Mouse (Mus musculus) MEL (cell line): ENCODE data around the gene Cbr4. TPM values are rescaled to one million over a fixed set of nuclear protein-coding genes. Genes with fewer than 3 reads are reported as not detected.

ENCODE experiments used
- DNase-seq: peaks from one replicate; pipeline ENCODE4 v3.0.0; 2011; ENCODE audit warnings: low read depth, low spot score
- H3K27ac ChIP-seq: 2 replicates; pipeline ENCODE4 v1.5.1; 2012; ENCODE audit warnings: low read depth, mild to moderate bottlenecking, control low read depth, low read length, moderate library complexity; ENCODE audit not compliant: control insufficient read depth
- H3K27me3 ChIP-seq, 2 experiments: fragments of 150-350 bp in 1 of 2; sonication (generic) in 1 of 2; 2 replicates each; pipeline ENCODE4 v1.6.1; 2012; ENCODE audit warnings: low read length in 2 of 2, mild to moderate bottlenecking in 2 of 2, improper control_type of control experiment in 1 of 2, moderate library complexity in 1 of 2; ENCODE audit not compliant: insufficient read depth in 2 of 2, control insufficient read depth in 1 of 2
- H3K36me3 ChIP-seq, 2 experiments: 2 replicates each; pipeline ENCODE4 v1.6.1; 2012 to 2014; ENCODE audit warnings: low read length in 2 of 2, improper control_type of control experiment in 1 of 2, inconsistent platforms in 1 of 2, mild to moderate bottlenecking in 1 of 2; ENCODE audit not compliant: insufficient read depth in 2 of 2, control insufficient read depth in 1 of 2
- H3K4me1 ChIP-seq, 2 experiments: fragments of 150-350 bp in 1 of 2; sonication (generic) in 1 of 2; 2 replicates each; pipeline ENCODE4 v1.6.1; 2012; ENCODE audit warnings: low read length in 2 of 2, improper control_type of control experiment in 1 of 2, mild to moderate bottlenecking in 1 of 2; ENCODE audit not compliant: insufficient read depth in 2 of 2, control insufficient read depth in 1 of 2
- H3K4me3 ChIP-seq, 2 experiments: fragments of 150-350 bp in 1 of 2; sonication (generic) in 1 of 2; 2 replicates each; pipeline ENCODE4 v1.5.1; 2012; ENCODE audit warnings: low read depth in 2 of 2, low read length in 2 of 2, mild to moderate bottlenecking in 2 of 2, moderate library complexity in 2 of 2, control low read depth in 1 of 2, improper control_type of control experiment in 1 of 2; ENCODE audit not compliant: control insufficient read depth in 1 of 2, insufficient read depth in 1 of 2
- H3K79me2 ChIP-seq: 2 replicates; pipeline ENCODE4 v1.6.1; 2012; ENCODE audit warnings: mild to moderate bottlenecking, low read length, moderate library complexity; ENCODE audit not compliant: control insufficient read depth, poor library complexity, insufficient read depth
- H3K9ac ChIP-seq: 2 replicates; pipeline ENCODE4 v1.6.1; 2012; ENCODE audit warnings: low read depth, mild to moderate bottlenecking, control low read depth, low read length, moderate library complexity; ENCODE audit not compliant: control insufficient read depth, poor library complexity, severe bottlenecking
- H3K9me3 ChIP-seq: fragments of 150-350 bp; sonication (generic); replicated peaks from 2 replicates; pipeline ENCODE4 v1.6.1; 2012; ENCODE audit warnings: mild to moderate bottlenecking, low read length, improper control_type of control experiment, moderate library complexity; ENCODE audit not compliant: insufficient read depth
- CHD1 ChIP-seq: IDR thresholded peaks from 2 replicates; pipeline ENCODE4 v1.6.1; 2012; ENCODE audit warnings: low read depth, mild to moderate bottlenecking, inconsistent platforms, low read length, improper control_type of control experiment
- ETS1 ChIP-seq: IDR thresholded peaks from 2 replicates; pipeline ENCODE4 v1.6.1; 2012; ENCODE audit warnings: low read depth, mild to moderate bottlenecking, inconsistent platforms, low read length, improper control_type of control experiment, moderate library complexity
- GATA1 ChIP-seq: IDR thresholded peaks from 2 replicates; pipeline ENCODE4 v1.6.1; 2011; ENCODE audit warnings: low read depth, low read length, improper control_type of control experiment
- HCFC1 ChIP-seq: IDR thresholded peaks from 2 replicates; pipeline ENCODE4 v1.6.1; 2012; ENCODE audit warnings: low read depth, mild to moderate bottlenecking, inconsistent platforms, low read length, improper control_type of control experiment, moderate library complexity
- KAT2A ChIP-seq: conservative IDR thresholded peaks from 2 replicates; pipeline ENCODE4 v1.6.1; 2012; ENCODE audit warnings: low read depth, low read length, improper control_type of control experiment, inconsistent platforms
- MAFK ChIP-seq: IDR thresholded peaks from 2 replicates; pipeline ENCODE4 v1.6.1; 2011; ENCODE audit warnings: low read depth, mild to moderate bottlenecking, low read length, improper control_type of control experiment, borderline replicate concordance
- MAZ ChIP-seq: IDR thresholded peaks from 2 replicates; pipeline ENCODE4 v1.6.1; 2012; ENCODE audit warnings: low read depth, mild to moderate bottlenecking, inconsistent platforms, low read length, improper control_type of control experiment
- MEF2A ChIP-seq: IDR thresholded peaks from 2 replicates; pipeline ENCODE4 v1.6.1; 2014; ENCODE audit warnings: low read depth, mild to moderate bottlenecking, inconsistent platforms, low read length, improper control_type of control experiment; ENCODE audit not compliant: poor library complexity, insufficient replicate concordance, severe bottlenecking; ENCODE audit errors: extremely low read depth
- MYB ChIP-seq: IDR thresholded peaks from 2 replicates; pipeline ENCODE4 v1.6.1; 2011; ENCODE audit warnings: mild to moderate bottlenecking, low read depth, low read length, improper control_type of control experiment
- MYC ChIP-seq: IDR thresholded peaks from 2 replicates; pipeline ENCODE4 v1.6.1; 2011; ENCODE audit warnings: low read depth, mild to moderate bottlenecking, low read length, improper control_type of control experiment, moderate library complexity
- NELFE ChIP-seq: IDR thresholded peaks from 2 replicates; pipeline ENCODE4 v1.6.1; 2011; ENCODE audit warnings: low read depth, low read length, improper control_type of control experiment
- NRF1 ChIP-seq: IDR thresholded peaks from 2 replicates; pipeline ENCODE4 v1.6.1; 2014; ENCODE audit warnings: low read depth, mild to moderate bottlenecking, inconsistent platforms, low read length, improper control_type of control experiment, moderate library complexity; ENCODE audit not compliant: poor library complexity, insufficient read depth, severe bottlenecking
- POLR2A ChIP-seq, 2 experiments: IDR thresholded peaks; 2 replicates each; pipeline ENCODE4 v1.6.1; 2011 to 2012; ENCODE audit warnings: low read length in 2 of 2, mild to moderate bottlenecking in 2 of 2, control low read depth in 1 of 2, improper control_type of control experiment in 1 of 2, low read depth in 1 of 2, moderate library complexity in 1 of 2; ENCODE audit not compliant: control insufficient read depth in 1 of 2, insufficient read depth in 1 of 2, poor library complexity in 1 of 2
- POLR2AphosphoS5 ChIP-seq: IDR thresholded peaks from 2 replicates; pipeline ENCODE4 v1.6.1; 2012; ENCODE audit warnings: low read depth, borderline replicate concordance, mild to moderate bottlenecking, inconsistent platforms, low read length, moderate library complexity, mixed read lengths
- RAD21 ChIP-seq: IDR thresholded peaks from 2 replicates; pipeline ENCODE4 v1.6.1; 2011; ENCODE audit warnings: mild to moderate bottlenecking, low read depth, low read length, improper control_type of control experiment
- TAL1 ChIP-seq: IDR thresholded peaks from 2 replicates; pipeline ENCODE4 v1.6.1; 2012; ENCODE audit warnings: mild to moderate bottlenecking, inconsistent platforms, low read length, moderate library complexity, mixed read lengths
- USF1 ChIP-seq: IDR thresholded peaks from 2 replicates; pipeline ENCODE4 v1.6.1; 2014; ENCODE audit warnings: low read depth, mild to moderate bottlenecking, inconsistent platforms, low read length, improper control_type of control experiment, moderate library complexity
- USF2 ChIP-seq, 2 experiments: IDR thresholded peaks; 2 replicates each; pipeline ENCODE4 v1.6.1; 2011 to 2012; ENCODE audit warnings: improper control_type of control experiment in 2 of 2, low read length in 2 of 2, borderline replicate concordance in 1 of 2, inconsistent platforms in 1 of 2, low read depth in 1 of 2, mild to moderate bottlenecking in 1 of 2; ENCODE audit not compliant: insufficient read depth in 1 of 2
- ZC3H11A ChIP-seq: IDR thresholded peaks from 2 replicates; pipeline ENCODE4 v1.6.1; 2012; ENCODE audit warnings: low read depth, mild to moderate bottlenecking, inconsistent platforms, low read length, improper control_type of control experiment
- ZKSCAN1 ChIP-seq: IDR thresholded peaks from 2 replicates; pipeline ENCODE4 v1.6.1; 2012; ENCODE audit warnings: low read depth, mild to moderate bottlenecking, inconsistent platforms, low read length, improper control_type of control experiment, moderate library complexity
- ZMIZ1 ChIP-seq: IDR thresholded peaks from 2 replicates; pipeline ENCODE4 v1.6.1; 2012; ENCODE audit warnings: low read depth, mild to moderate bottlenecking, inconsistent platforms, low read length, improper control_type of control experiment, moderate library complexity
- ZNF384 ChIP-seq: IDR thresholded peaks from 2 replicates; pipeline ENCODE4 v1.6.1; 2012; ENCODE audit warnings: low read depth, mild to moderate bottlenecking, inconsistent platforms, low read length, improper control_type of control experiment
- polyA plus RNA-seq, 2 experiments: library from polyadenylated mRNA; stranded (reverse) in 1 of 2; unstranded in 1 of 2; fragments of >175 nt in 1 of 2; fragments of >200 nt in 1 of 2; gene quantifications; 2 replicates each; pipeline versions ENCODE4 v1.2.1 to v1.2.4; 2012; ENCODE audit warnings: low replicate concordance in 2 of 2, low read depth in 1 of 2; ENCODE audit not compliant: insufficient read length in 2 of 2, insufficient read depth in 1 of 2, missing spikeins in 1 of 2
- total RNA-seq: library from RNA; depleted of rRNA; stranded (reverse); fragments of 300-350 nt; gene quantifications from 2 replicates; pipeline ENCODE4 v1.2.3, GENCODE M21; 2012

The Cbr4 gene
- total and polyA plus RNA-seq, 3 experiments: 15.4 to 15.8 TPM; not detected in 1

- Histone ChIP-seq H3K27ac (no peak overlapping the region), H3K36me3 (0 out of 4 replicates have a peak, but pooled peaks cover 0 to 2% of the 10 kb centered on the region in 2 experiments), H3K4me1 (peaks cover 0 to 4% of the 10 kb centered on the region in 2 experiments; a peak in 1 of 4 replicates), H3K79me2 (no peaks in the 10 kb centered on the region), H3K9ac (peak overlapping the region; percentile 60; the same call in 1 of the 2 replicates), H3K27me3 (no peaks in the 10 kb centered on the region), H3K9me3 (no peaks in the 10 kb centered on the region), H3K4me3 (peak overlapping the region; percentile 6 to 53; a peak in 3 of 4 replicates)
- no peak for DNase-seq
- no peak for TF ChIP-seq USF2 (IDR thresholded peaks at IDR 0.05; ENCODE audit: borderline replicate concordance in 1 of 2, insufficient read depth in 1 of 2, low read depth in 1 of 2, low read length in 2 of 2)
- no peak for TF ChIP-seq MAFK
- TF ChIP-seq GATA1: no peak
- no peak for TF ChIP-seq KAT2A
- TF ChIP-seq CHD1: no peak
- TF ChIP-seq MYC: no peak
- TF ChIP-seq NRF1: no peak
- TF ChIP-seq ZMIZ1: no peak
- no peak for TF ChIP-seq MAZ
- no peak for TF ChIP-seq ZC3H11A
- TF ChIP-seq NELFE: no peak
- no peak for TF ChIP-seq ZKSCAN1
- TF ChIP-seq RAD21: no peak
- TF ChIP-seq HCFC1: no peak
- TF ChIP-seq TAL1: no peak
- TF ChIP-seq USF1: no peak
- no peak for TF ChIP-seq ETS1
- TF ChIP-seq ZNF384: no peak
These were observed 45.3 kb downstream of the Cbr4 start for GRCm38 (mm10) chr8:61532831-61533230.

- 0 out of 4 replicates have a peak, but pooled peaks cover 0 to 2% of the 10 kb centered on the region in 2 experiments for H3K36me3 ChIP-seq
- no peaks in the 10 kb centered on the region for H3K9me3 ChIP-seq
- peaks cover 0 to 4% of the 10 kb centered on the region in 2 experiments; a peak in 1 of 4 replicates for H3K4me1 ChIP-seq
- no peak overlapping the region for H3K27ac ChIP-seq
- DNase-seq: peak; percentile 6
- no peaks in the 10 kb centered on the region for H3K79me2 ChIP-seq
- no peaks in the 10 kb centered on the region for H3K27me3 ChIP-seq
- no peak for TF ChIP-seq POLR2A (IDR thresholded peaks at IDR 0.05; ENCODE audit: control insufficient read depth in 1 of 2, insufficient read depth in 1 of 2, low read depth in 1 of 2, low read length in 2 of 2, poor library complexity in 1 of 2)
- no peak for TF ChIP-seq POLR2AphosphoS5
- TF ChIP-seq MYB: no peak
- TF ChIP-seq MEF2A: no peak
- no peak for TF ChIP-seq CHD1
- no peak for TF ChIP-seq USF2 (IDR thresholded peaks at IDR 0.05; ENCODE audit: borderline replicate concordance in 1 of 2, insufficient read depth in 1 of 2, low read depth in 1 of 2, low read length in 2 of 2)
- no peak overlapping the region for H3K9ac ChIP-seq
- no peak overlapping the region for H3K4me3 ChIP-seq
These were observed 45.9 kb downstream of the Cbr4 start for GRCm38 (mm10) chr8:61533356-61533926.
